Mouse (Mus musculus) granulocyte monocyte progenitor cell, adult 5-6 weeks (primary cell): ENCODE measurements around the gene Noa1. TPM values are rescaled to one million over a fixed set of nuclear protein-coding genes. Genes with fewer than 3 reads are reported as not detected.

ENCODE experiments used
- ATAC-seq: replicated peaks from 2 replicates; pipeline ENCODE4 v1.8.0; 2016; ENCODE audit warnings: mild to moderate bottlenecking, moderate TSS enrichment, inconsistent platforms; ENCODE audit not compliant: poor library complexity, severe bottlenecking
- total RNA-seq, 2 experiments: library from RNA; stranded (forward) in 1 of 2; stranded (reverse) in 1 of 2; fragments of 200-712, 200-1000 nt in 1 of 2; fragments of >200 nt in 1 of 2; fragmentation: Nextera tagmentation in 1 of 2; gene quantifications; 2 replicates each; pipeline ENCODE4 v1.2.3; 2014 to 2017

The Noa1 gene
- total RNA-seq (2014; fragmentation: Nextera tagmentation) (46.2 and 54.2 TPM in 2 replicates), total RNA-seq (2017) (8.8 and 16.5 TPM in 2 replicates)

DNA sequence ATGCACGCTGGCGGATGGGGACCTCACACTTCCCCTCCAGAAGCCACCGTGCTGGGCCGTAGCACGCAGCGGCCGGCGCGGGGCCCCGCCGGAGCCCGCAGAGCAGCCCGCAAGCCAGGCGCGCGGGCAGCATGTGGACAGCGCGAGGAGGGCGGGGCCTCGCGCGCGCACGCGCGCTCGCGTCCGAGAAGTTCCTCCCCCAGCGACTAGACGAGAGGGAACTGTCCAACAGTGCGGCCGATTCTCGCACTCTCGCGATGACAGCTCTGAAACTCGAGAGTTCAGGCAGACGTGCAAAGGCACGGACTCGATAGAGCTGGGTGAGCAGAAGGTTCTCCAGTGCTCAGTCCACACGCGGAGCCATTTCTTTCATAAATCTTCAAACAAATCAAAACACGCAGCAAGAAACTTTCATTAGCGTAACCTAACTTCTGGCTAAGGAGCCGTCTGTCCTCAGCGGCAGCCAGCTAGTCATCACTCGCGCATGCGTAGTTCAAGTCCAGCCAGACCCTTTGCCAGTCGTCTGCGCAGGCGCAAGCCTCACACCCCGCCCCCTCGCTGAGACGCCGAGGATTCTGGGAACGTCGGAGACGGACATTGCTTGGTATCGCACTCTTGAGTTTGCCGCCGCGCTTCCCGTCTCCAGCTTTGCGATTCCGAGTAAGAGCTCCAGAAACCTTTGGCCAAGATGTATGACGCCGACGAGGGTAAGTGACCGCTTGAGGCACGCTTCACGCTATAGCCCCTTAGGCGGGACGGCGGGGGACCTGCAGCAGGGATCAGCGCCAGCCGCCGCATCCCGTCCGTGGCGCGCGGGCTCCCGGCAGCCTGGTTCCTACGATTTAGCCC, at the start of gene Noa1, which contains the start of gene Polr2b:
TSS of gene Noa1 (minus strand) at position 161 of the 849 bp plus-strand sequence.
TSS of gene Polr2b (plus strand) at position 224 of the 849 bp plus-strand sequence.
- ATAC-seq = peak; percentile 78

DNA sequence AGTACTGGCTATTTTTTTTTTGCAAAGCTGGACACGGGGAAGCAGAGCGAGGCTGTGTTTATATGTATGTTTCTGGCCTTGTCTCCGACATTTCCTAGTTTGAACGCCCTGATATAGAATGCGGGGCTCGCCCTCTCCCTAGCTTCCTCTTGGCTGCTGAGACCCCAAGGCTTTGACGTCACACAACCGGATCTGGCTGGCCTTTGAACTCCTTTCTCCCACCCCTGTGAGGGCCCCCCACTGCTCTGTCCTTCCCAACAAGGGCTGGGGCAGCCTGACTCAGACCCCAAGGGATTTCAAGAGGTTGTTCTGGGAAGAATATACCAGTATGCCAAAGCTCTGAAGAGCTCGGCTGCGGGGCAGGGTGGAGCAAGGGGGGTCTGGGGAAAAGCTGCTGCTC, 48.5 kb upstream of the Noa1 start:
- ATAC-seq = peak; percentile 60

DNA sequence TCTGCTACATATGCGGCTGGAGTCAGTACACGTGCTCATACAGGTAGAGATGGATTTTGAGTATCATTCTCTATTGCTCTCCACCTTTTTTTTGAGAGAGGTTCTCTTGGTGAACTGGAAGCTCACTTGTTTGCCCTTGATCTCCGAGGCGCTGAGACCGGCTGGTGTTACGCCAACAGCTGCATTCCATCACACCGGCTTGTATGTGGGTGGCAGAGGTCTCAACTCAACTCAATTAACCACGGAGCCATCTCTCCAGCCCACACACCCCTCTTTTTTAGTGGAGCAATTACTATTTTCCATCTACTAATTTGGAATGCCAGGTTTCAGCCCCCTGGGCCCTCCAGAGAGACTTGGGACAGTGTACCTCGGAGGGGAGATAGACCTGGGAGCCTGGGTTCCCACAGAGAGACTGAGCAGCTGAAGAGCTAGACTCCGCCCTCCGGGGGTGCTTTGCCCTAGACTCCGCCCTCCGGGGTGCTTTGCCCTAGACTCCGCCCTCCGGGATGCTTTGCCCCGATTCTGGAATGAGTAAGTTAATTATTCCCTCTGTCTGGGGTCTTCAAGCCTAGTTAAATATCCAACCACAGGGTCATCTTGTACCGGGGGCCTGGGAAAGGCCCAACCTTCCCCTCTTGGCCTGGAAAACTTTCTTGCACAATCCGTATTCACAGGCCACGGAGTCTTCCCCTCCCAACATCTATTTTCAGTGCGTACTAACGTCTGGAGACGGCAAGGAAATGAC, 47.7 kb upstream of the Noa1 start:
- ATAC-seq = peak; percentile 77

DNA sequence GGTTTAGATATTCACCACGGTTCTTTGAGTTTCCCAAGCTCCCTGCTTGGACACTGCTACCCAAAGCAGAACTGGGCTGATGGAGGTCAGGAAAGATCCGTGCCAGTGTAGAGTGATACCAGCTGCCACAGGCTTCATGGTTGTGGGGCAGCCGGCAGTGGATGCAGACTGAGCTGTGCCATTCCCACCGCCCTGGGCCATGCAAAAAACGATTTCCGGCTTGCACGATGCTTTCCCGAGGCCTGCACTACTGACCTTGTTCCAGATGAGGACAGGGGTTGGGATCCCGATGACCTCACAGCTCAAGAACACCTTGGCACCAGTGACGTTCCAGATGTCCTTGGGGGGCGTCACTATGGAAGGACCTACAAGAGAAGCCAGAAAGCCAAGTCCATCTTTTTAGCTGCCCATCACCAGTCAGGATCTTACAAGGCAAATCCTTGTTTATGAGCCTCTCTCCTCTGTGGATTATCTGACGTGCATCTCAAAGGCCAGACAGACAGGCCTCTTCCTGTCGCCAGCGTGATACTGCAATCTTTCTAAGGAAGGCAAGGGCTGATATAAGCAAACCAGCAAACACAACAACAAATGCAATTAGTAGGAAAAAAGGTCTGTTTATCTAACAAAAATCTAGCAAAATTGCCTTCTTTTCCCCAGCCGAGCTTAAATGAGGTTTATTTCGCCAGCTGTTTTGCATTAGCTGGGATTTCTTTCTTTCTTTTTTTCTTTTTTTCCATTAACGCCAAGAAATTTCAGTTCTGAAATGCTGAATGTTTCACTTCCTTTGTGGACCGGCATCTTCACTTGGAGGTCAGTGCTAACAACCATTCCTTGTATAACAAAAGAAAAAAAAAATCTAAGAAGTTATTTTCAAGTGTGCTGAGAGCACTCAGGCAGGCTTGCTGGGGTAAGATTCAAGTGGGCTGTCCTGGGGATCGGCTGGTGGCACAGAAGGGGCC, 45.7 kb upstream of the Noa1 start:
- no peak for ATAC-seq

DNA sequence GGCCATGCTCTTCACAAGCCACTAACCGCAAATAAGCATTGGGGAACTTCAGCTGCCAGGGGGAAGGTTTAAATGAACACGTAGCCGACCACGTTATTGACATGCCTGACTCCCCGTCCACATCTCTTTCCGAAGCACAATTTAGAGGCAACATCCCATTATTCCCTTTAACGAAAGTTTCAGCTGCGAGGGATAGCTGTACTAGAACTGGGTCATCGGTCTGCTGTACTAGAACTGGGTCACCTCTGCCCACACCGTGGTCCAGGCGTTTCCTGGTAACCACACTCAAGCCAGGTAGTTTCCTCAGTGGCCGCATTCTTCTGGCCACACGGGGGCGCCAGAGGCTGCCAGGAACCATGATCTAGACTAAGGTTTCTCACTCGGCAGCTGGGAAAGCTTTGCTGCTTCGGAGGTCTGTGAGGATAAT, 44.5 kb upstream of the Noa1 start:
- peak; percentile 61 for ATAC-seq

DNA sequence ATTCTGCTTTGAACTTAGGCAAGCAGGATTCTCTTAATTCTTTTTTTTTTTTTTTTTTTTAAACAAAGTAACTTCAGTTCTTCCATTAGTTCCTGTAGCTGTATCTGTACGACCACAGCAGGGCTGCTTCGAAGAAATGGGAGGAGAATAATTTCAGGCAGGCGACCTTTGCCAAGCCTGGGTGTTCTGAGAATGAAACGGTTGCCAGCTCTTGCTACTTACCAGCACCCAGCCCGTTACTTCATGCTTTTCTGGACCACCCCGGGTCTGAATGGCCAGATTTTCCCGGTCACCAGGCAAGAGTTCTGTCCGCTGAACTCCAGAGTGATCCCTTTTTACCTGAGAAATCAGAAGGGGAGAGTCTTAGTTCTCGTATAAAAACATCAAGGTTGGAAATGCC, 41.8 kb upstream of the Noa1 start:
- no peak for ATAC-seq

DNA sequence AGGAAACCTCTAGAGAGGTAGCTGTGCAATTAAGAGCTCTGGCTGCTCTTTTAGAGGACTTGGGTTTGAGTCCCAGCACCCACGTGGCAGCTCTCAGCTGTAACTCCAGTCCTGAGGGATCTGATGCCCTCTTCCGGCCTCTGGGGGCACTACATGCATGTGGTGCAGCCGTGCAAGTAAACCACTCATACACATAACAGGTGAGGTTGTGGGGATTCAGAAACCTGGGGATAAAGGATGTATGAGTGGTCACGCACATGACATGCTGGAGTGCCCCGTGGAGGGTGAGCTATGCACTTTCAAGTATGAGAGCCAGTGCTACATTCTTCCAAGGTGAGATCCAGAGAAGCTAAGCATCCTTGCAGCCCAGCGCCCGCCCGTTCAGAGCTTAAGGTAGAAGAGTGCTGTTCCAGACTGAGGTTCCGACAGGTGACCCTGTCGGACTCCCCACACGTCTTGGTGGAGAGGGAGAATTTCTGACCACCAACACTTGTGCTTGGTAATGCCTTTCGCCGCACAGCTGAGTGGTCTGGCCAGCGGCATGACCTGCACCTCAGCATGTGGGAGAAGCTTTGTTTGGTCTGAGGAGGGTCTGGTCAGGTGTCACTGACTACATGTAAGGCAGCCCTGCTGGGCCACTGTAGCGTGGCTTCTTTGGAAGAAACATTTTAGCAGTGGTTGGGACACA, 40.2 kb upstream of the Noa1 start:
- no peak for ATAC-seq

DNA sequence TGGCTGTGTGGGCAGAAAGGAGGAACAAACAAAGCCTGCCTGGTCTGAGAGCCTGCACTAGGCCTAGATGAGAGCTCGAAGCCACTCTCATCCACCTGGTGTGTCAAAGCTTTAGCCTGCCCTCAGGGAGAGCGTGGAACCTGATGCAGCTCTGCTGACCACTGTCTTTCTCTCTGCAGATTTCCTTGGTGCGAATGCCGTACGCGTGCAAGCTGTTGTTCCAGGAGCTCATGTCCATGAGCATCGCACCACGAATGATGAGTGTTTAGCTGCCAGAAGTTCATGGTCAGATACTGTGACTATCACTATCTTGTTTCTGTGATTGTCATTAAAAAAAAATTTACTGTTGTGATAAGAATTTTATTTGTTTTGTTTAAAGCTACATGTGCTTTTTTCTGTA, 39.0 kb upstream of the Noa1 start:
- no peak for ATAC-seq

DNA sequence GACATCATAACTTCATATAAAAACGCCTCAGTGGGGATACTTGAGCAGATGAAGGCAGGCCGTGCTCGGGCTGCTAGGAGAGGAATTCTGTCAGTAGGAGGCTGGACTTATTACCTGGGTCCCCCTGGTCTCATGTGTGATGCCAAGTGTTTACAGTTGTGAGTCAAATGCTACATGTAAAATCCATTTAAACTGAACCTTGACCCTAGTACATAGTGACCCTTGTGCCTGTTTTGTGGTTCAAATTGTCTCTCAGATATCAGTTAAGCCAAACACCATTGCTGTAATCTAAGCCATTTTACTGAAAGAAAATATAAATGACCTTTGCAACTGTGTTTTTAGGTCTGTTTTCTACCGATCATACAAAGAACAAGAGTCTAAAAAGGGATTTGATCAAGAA, 30.1 kb upstream of the Noa1 start:
- ATAC-seq = no peak

DNA sequence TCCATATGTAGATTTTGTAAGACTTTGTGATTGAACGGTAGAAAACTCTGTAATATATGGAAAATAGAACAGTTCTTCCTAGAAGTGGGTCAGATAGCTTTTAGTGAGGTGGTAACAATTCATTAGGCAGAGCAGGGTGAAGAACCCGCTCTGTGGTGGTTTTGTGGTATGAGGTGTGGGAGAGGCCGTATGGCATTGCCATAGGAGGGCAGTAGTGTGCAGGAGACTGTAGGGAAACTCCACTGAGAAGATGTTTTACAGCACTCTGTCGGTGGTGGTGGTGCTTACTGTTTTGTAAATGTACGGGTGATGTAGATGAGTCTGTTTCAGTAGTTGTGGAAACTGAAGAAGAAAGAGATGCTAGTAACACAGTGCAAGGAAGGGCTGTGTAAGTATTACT, 20.3 kb upstream of the Noa1 start:
- ATAC-seq = peak; percentile 25; the same call in 1 of the 2 replicates

DNA sequence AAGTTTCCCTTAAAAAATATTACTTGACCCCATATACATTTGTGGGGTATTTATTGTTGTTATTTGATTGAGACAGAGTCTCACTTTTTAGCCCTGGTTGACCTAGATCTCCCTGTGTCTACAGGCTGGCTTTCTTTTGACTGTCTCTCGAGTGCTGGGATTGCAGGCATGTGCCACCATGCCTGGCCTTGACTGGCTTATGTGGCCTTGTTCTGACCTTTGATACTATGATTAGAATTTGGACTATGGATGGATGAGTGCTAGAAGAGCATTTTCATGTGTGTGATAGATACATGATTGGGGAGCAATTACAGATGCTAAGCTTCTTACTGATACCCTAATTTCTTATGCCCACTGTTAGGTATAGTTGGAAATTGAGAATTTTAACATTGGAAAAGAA, 15.1 kb upstream of the Noa1 start:
- no peak for ATAC-seq

DNA sequence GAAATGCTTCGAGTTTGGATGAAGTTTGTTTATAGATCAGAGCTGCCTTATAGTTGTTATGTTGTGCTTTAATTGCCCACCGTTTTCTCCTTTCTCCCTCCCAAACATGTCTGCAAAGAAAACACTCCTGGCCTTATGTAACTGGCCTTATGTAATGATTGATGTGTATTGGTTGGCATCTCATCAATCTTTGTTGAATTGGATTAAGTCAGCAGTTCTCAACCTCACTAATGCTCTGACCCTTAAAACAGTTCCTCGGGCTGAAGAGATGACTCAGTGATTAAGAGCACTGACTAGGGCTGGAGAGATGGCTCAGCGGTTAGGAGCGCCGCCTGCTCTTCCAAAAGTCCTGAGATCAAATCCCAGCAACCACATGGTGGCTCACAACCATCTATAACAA, 5.1 kb upstream of the Noa1 start:
- no peak for ATAC-seq

DNA sequence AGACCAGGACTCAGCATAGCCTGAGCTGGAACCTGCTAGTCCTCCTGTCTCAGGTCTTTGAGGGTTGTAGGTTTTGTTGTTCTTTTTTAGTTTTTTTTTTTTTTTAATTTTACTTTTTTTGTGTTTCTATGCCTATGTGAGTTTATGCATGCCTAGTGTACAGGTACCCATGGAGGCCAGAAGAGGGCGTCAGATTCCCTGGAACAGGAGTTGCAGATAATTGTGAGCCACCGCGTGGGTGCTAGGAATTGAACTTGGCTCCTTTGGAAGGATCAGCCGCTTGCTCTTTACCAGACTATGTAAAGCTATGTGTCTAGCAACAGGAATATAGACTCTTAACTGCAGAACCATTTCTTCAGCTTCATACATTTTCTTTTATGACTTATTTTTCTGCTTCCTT, 4.3 kb upstream of the Noa1 start:
- ATAC-seq = no peak

DNA sequence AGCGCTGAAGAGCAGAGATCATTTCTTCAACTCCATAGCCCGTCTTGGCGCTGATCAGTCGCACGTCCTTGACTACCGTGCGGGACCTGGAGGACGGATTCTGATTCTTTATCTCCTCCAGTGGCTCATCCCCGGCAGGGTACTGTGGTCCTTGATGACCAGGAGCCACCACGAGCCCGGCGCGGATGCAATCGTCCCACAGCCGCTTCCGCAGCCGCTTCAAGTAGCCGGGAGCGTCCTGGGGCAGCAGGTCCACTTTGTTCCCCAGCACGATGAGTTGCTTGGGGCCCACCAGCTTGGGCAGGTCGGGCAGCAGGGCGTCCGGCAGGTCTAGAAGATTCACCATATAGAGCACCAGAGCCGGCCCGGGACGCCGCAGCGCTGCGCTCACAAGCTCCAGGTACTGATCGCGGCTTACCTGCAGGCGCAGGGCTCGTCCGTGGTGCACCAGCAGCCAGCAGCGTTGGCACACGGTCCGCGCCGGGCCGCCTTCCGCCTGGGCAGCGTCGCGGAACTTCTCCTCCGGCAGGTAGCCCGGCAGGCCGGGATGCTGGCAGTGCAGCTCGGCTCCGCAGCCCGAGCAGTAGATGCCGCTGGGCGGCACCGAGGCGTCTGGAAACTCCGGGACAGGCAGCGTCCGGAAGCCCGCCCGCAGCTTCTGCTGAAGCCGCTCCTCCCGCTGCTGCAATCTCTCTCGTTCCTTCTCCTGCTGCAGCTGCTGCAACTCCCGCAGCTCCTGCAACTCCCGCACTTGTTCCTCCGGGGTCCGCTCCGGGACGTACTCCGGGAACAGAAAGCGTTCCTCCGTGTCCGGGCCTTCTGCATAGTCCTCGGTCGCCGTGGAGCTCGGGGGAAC, 605 bp downstream of the Noa1 start:
- ATAC-seq = peak; percentile 31

DNA sequence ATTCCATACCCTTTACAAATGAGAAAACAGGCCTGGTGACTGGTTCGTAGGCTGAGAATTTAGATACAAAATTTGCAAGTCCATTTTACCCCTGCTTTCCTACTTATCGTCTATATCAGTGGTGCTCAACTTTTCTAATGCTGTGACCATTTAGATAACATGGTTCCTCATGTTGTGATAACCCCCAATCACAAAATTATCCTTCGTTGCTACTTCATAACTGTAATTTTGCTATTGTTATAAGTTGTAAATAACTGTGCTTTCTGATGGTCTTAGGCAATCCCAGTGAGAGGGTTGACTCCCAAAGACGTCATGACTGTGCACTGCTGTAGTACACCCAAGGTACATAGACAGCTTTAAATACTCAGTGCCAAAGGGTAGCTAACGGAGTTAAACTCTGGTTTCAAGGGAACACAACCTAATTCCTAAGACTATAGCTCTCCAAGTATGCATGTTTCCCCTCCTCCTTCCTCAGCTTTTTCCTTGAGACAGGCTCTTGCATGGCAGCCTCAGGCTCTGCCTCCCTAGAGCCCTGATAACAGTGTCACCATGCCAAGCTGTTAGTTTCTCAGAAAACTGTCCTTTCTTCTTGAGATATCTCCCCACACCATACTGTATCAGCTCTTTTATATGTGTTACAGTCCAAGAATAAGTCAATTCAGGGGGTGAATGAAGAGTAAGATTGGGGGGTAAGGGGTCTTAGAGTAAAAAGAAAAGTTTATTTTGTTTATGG, 1.9 kb downstream of the Noa1 start:
- ATAC-seq = no peak

DNA sequence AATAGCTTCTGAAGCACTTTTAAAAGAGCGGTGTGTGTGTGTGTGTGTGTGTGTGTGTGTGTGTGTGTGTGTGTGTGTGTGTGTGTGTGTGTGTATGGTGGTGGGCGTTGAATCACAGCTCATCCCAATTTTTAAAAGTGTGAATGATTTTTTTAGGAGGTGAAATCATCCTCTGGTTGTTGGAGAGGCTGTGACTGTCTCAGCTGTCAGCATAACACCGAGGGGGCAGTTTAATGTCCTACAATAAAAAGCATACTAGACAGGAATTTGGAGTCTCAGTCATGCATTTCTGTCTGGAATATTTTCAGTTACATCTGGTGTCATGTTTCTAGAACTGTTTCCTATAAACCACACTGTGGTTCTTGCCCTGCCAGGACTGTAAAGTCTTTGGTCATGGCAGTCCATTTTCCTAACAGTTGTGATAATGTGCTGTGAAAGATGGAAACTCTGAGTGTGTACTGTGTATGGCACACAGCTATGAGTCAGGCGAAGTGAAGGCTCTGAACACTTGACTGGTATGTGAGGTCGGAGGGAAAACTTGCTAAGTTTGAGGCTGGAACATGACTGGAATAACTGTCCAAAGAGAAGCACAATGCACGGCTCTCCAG, 8.5 kb downstream of the Noa1 start:
- no peak for ATAC-seq

DNA sequence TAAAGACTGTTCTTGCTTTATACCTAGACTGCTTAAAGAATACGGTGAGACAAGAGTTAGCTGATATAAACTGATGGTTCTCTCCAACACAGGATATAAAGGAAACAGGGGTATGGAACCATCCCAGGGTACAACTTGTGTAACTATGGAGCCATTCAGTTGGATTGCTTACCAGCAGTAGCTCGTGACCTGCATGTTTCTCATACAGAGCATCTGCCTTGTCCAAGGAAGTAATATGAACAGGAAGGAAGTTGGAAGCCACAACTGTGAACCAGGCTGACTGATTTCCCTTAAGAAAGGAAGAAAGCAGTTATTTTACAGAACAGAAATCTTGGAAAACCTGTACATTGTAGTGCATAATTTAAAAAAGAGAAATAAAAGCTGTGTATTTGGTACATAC, 10.4 kb downstream of the Noa1 start:
- peak; percentile 52 for ATAC-seq
